Comparison of ENCODE assay signal across 12 mouse cellular contexts in genomic region chr7:51914132-51914531, GRCm38 (mm10). TPM values are rescaled to one million over a fixed set of nuclear protein-coding genes. Genes with fewer than 3 reads are reported as not detected.
DNase-seq lines count a peak whose midpoint lies in the region; ATAC-seq and TF ChIP-seq lines count a peak whose summit lies in the region.
"Had no signal": no experiment of that assay in that cellular context is flagged by ENCODE, and none has a peak within 500 bp of the region (broad histone marks: within the 10 kb centered on the region; RNA-seq: fewer than 3 reads in every experiment).

No protein-coding gene starts in this region.

- no peaks in the 10 kb centered on the region for H3K9me3 ChIP-seq in heart, embryonic 12.5 days (replicated peaks)
- no peaks in the 10 kb centered on the region for H3K9me3 ChIP-seq in stomach, embryonic 16.5 days (replicated peaks; ENCODE audit: control insufficient read depth, low read length)
- no peaks in the 10 kb centered on the region for H3K9me3 ChIP-seq in stomach, postnatal 0 days (ENCODE audit: control insufficient read depth, low read length)
- H3K9me3 ChIP-seq: megakaryocyte, embryonic 14.5 days had no signal

- H3K4me2 ChIP-seq in heart, embryonic 12.5 days: no peak overlapping the region
- no peak overlapping the region for H3K4me2 ChIP-seq in stomach, embryonic 16.5 days (ENCODE audit: low read depth, low read length)
- H3K4me2 ChIP-seq in stomach, postnatal 0 days (replicated peaks; ENCODE audit: low read depth): no peak overlapping the region

- peak; percentile 67; the same call in 1 of the 2 replicates for ATAC-seq in heart, embryonic 12.5 days (ENCODE audit: insufficient number of reproducible peaks, low FRiP score)
- peak; percentile 33; the same call in 1 of the 2 replicates for ATAC-seq in stomach, embryonic 16.5 days (ENCODE audit: insufficient read depth, low FRiP score)
- ATAC-seq in stomach, postnatal 0 days (ENCODE audit: low FRiP score, low TSS enrichment): no peak

- no peaks in the 10 kb centered on the region for H3K36me3 ChIP-seq in heart, embryonic 12.5 days
- H3K36me3 ChIP-seq in stomach, embryonic 16.5 days (ENCODE audit: control insufficient read depth, insufficient read depth, low read length): no peaks in the 10 kb centered on the region
- no peaks in the 10 kb centered on the region for H3K36me3 ChIP-seq in stomach, postnatal 0 days (ENCODE audit: control insufficient read depth, insufficient read depth, low read length)

- H3K4me3 ChIP-seq in heart, embryonic 12.5 days: no peak overlapping the region
- H3K4me3 ChIP-seq in stomach, embryonic 16.5 days (replicated peaks; ENCODE audit: low read length): no peak overlapping the region
- no peak overlapping the region for H3K4me3 ChIP-seq in stomach, postnatal 0 days (ENCODE audit: low read depth, low read length)

- no peak overlapping the region for H3K9ac ChIP-seq in heart, embryonic 12.5 days
- no peak overlapping the region for H3K9ac ChIP-seq in stomach, embryonic 16.5 days (ENCODE audit: low read length)
- no peak overlapping the region for H3K9ac ChIP-seq in stomach, postnatal 0 days (ENCODE audit: low read length)

- H3K27ac ChIP-seq in heart, embryonic 12.5 days (ENCODE audit: poor library complexity, severe bottlenecking): peak overlapping the region; percentile 62
- H3K27ac ChIP-seq in stomach, embryonic 16.5 days (ENCODE audit: low read length): no peak overlapping the region
- no peak overlapping the region for H3K27ac ChIP-seq in stomach, postnatal 0 days (replicated peaks)

- 47% methylated on average over 2 of the region's 2 CpGs for WGBS in heart, embryonic 12.5 days
- WGBS in stomach, embryonic 16.5 days: 45% methylated on average over 2 of the region's 2 CpGs
- WGBS in stomach, postnatal 0 days: 59% methylated on average over 2 of the region's 2 CpGs

- no peak for TF ChIP-seq EP300 in stomach, postnatal 0 days (optimal IDR thresholded peaks at IDR 0.05)

- H3K4me1 ChIP-seq in heart, embryonic 12.5 days (replicated peaks): peaks cover 7% of the 10 kb centered on the region
- peaks cover 6% of the 10 kb centered on the region; the same call in 1 of the 2 replicates for H3K4me1 ChIP-seq in stomach, embryonic 16.5 days (ENCODE audit: control insufficient read depth, insufficient read depth, low read length)
- H3K4me1 ChIP-seq in stomach, postnatal 0 days (replicated peaks; ENCODE audit: control insufficient read depth, insufficient read depth): no peaks in the 10 kb centered on the region

- no peaks in the 10 kb centered on the region for H3K27me3 ChIP-seq in heart, embryonic 12.5 days (replicated peaks)
- H3K27me3 ChIP-seq in stomach, embryonic 16.5 days (ENCODE audit: control insufficient read depth, insufficient read depth, low read length): no peaks in the 10 kb centered on the region
- no peaks in the 10 kb centered on the region for H3K27me3 ChIP-seq in stomach, postnatal 0 days (ENCODE audit: control insufficient read depth, insufficient read depth, low read length)

- no peak for TF ChIP-seq CTCF in stomach, postnatal 0 days (IDR thresholded peaks at IDR 0.05; ENCODE audit: low read depth)

- DNase-seq in heart, postnatal 4 days: no peak
- DNase-seq in stomach, postnatal 0 days (ENCODE audit: low spot score): no peak
- DNase-seq in hindlimb bud, embryonic 11.5 days (ENCODE audit: extremely low spot score, low read depth, low spot score): peak; percentile 8
- DNase-seq in layer of hippocampus, postnatal 25 days (ENCODE audit: extremely low spot score in 1 of 2, low spot score in 1 of 2): no peak
- no peak for DNase-seq in ovary, adult 18-20 months (ENCODE audit: low spot score)
- DNase-seq: adrenal gland, postnatal 36 days; layer of hippocampus, postnatal 36 days; right cerebral cortex, postnatal 25 days; thymus, adult 18-20 months had no signal

RNA-seq across cellular contexts. Expression of gene Fancf, which starts 52.1 kb away (rescaled TPM):
- 9.5 and 9.7 TPM in 2 replicates for polyA plus RNA-seq in heart, embryonic 12.5 days (2016; fragmentation: Nextera tagmentation; extraction: Ambion mirVana)
- total RNA-seq in heart, postnatal 4 days (2021): 1 to 10 TPM; 3.7 to 4.9 TPM
- polyA plus RNA-seq in stomach, embryonic 16.5 days (2015; fragmentation: Nextera tagmentation; extraction: Ambion mirVana): 1.6 and 1.7 TPM in 2 replicates
- polyA plus RNA-seq in stomach, postnatal 0 days (2015; fragmentation: Nextera tagmentation; extraction: Ambion mirVana): 4.6 and 5.3 TPM in 2 replicates
- total RNA-seq in layer of hippocampus, postnatal 25 days (2021): 1 to 10 TPM; 4.6 to 5.0 TPM

RNA-seq across cellular contexts. Expression of gene Gas2, which starts 52.3 kb away (rescaled TPM):
- polyA plus RNA-seq in heart, embryonic 12.5 days (2016; fragmentation: Nextera tagmentation; extraction: Ambion mirVana): 7.1 and 8.1 TPM in 2 replicates
- total RNA-seq in heart, postnatal 4 days (2021): 10 to 100 TPM; 12.9 to 16.4 TPM
- 10.2 and 11.2 TPM in 2 replicates for polyA plus RNA-seq in stomach, embryonic 16.5 days (2015; fragmentation: Nextera tagmentation; extraction: Ambion mirVana)
- polyA plus RNA-seq in stomach, postnatal 0 days (2015; fragmentation: Nextera tagmentation; extraction: Ambion mirVana): 5.0 and 5.2 TPM in 2 replicates
- total RNA-seq in layer of hippocampus, postnatal 25 days (2021): 10 to 100 TPM; 16.5 to 19.9 TPM
